Mouse (Mus musculus) kidney, adult 9 months (tissue): ENCODE data around the gene Dgkg.
A peak's percentile ranks its signal among the peaks of the same experiment; 100 is the strongest.

Experiments used
- DNase-seq: peaks from one replicate; pipeline ENCODE4 v3.0.0; 2022

Gene Dgkg

GRCm38 (mm10) chr16:22431335-22431734 is 225.7 kb downstream of the Dgkg start:
- DNase-seq = no peak

GRCm38 (mm10) chr16:22430211-22430951 is 226.6 kb downstream of the Dgkg start:
- no peak for DNase-seq

- no peak for DNase-seq
These were observed 227.6 kb downstream of the Dgkg start for GRCm38 (mm10) chr16:22429377-22429776.

- peak; percentile 97 for DNase-seq
These were observed 228.1 kb downstream of the Dgkg start for GRCm38 (mm10) chr16:22428853-22429341.

- no peak for DNase-seq
These were observed 230.2 kb downstream of the Dgkg start for GRCm38 (mm10) chr16:22426866-22427265.

- DNase-seq = no peak
These were observed 234.8 kb downstream of the Dgkg start for GRCm38 (mm10) chr16:22422256-22422655.
